ENCODE assay signal across 8 mouse cellular contexts in genomic region chr6:52639546-52640223, GRCm38 (mm10). TPM values are rescaled to one million over a fixed set of nuclear protein-coding genes. Genes with fewer than 3 reads are reported as not detected.
DNase-seq lines count a peak whose midpoint lies in the region; ATAC-seq and TF ChIP-seq lines count a peak whose summit lies in the region.

No protein-coding gene starts in this region.

- TF ChIP-seq CTCF in ES-Bruce4 (IDR thresholded peaks at IDR 0.05; ENCODE audit: low read depth, low read length) = no peak
- TF ChIP-seq CTCF in liver, postnatal 0 days (IDR thresholded peaks at IDR 0.05; ENCODE audit: low read depth) = peak; percentile 37; the same call in 1 of the 2 replicates
- TF ChIP-seq CTCF in small intestine, adult 2 months (IDR thresholded peaks at IDR 0.05; ENCODE audit: extremely low read depth, insufficient read length, insufficient replicate concordance, low read depth, low read length) = no peak

- peak overlapping the region; percentile 87 for H3K27ac ChIP-seq in heart, embryonic 12.5 days (ENCODE audit: poor library complexity, severe bottlenecking)
- peak overlapping the region; percentile 36 for H3K27ac ChIP-seq in ES-Bruce4 (ENCODE audit: insufficient read depth, low read length)
- peak overlapping the region; percentile 93 for H3K27ac ChIP-seq in embryonic facial prominence, embryonic 10.5 days (replicated peaks)
- peak overlapping the region; percentile 54 for H3K27ac ChIP-seq in hindbrain, embryonic 14.5 days
- peak overlapping the region; percentile 98 for H3K27ac ChIP-seq in liver, postnatal 0 days (ENCODE audit: low read depth)
- peak overlapping the region; percentile 45 for H3K27ac ChIP-seq in small intestine, adult 2 months (ENCODE audit: insufficient read depth, low read depth, low read length)

- no peak for TF ChIP-seq POLR2A in ES-Bruce4 (IDR thresholded peaks at IDR 0.05; ENCODE audit: insufficient read depth, low read length)
- no peak for TF ChIP-seq POLR2A in small intestine, adult 2 months (IDR thresholded peaks at IDR 0.05; ENCODE audit: low read depth, low read length)

- no peaks in the 10 kb centered on the region for H3K36me3 ChIP-seq in heart, embryonic 12.5 days
- H3K36me3 ChIP-seq in ES-Bruce4 (ENCODE audit: control insufficient read depth, insufficient read depth, low read length, poor library complexity, severe bottlenecking) = peaks cover 2% of the 10 kb centered on the region; the same call in 1 of the 2 replicates
- no peaks in the 10 kb centered on the region for H3K36me3 ChIP-seq in embryonic facial prominence, embryonic 10.5 days (replicated peaks)
- H3K36me3 ChIP-seq in hindbrain, embryonic 14.5 days (replicated peaks; ENCODE audit: control insufficient read depth, insufficient read depth) = no peaks in the 10 kb centered on the region
- no peaks in the 10 kb centered on the region; the same call in 1 of the 2 replicates for H3K36me3 ChIP-seq in liver, postnatal 0 days (replicated peaks; ENCODE audit: insufficient read depth, low read length)
- H3K36me3 ChIP-seq in small intestine, adult 2 months (ENCODE audit: control insufficient read depth, insufficient read depth, low read length) = no peaks in the 10 kb centered on the region

- TF ChIP-seq EP300 in ES-Bruce4 (IDR thresholded peaks at IDR 0.05; ENCODE audit: insufficient read depth, low read depth, low read length) = no peak
- TF ChIP-seq EP300 in liver, postnatal 0 days (IDR thresholded peaks at IDR 0.05; ENCODE audit: low read depth) = 0 out of 2 replicates have a peak, but pooled peaks have one; percentile 3

- 2% methylated on average over 28 of the region's 28 CpGs for WGBS in heart, embryonic 12.5 days
- WGBS in embryonic facial prominence, embryonic 10.5 days = 2% methylated on average over 28 of the region's 28 CpGs
- 2% methylated on average over 28 of the region's 28 CpGs for WGBS in hindbrain, embryonic 14.5 days
- WGBS in liver, postnatal 0 days (ENCODE audit: insufficient replicate concordance) = 3% methylated on average over 28 of the region's 28 CpGs
- WGBS in small intestine, adult 2 months = 1% methylated on average over 28 of the region's 28 CpGs

- H3K9ac ChIP-seq in heart, embryonic 12.5 days = peak overlapping the region; percentile 91
- peak overlapping the region; percentile 95 for H3K9ac ChIP-seq in ES-Bruce4 (ENCODE audit: low read depth, poor library complexity, severe bottlenecking)
- H3K9ac ChIP-seq in hindbrain, embryonic 14.5 days = peak overlapping the region; percentile 70
- peak overlapping the region; percentile 84 for H3K9ac ChIP-seq in liver, postnatal 0 days (replicated peaks)

- ATAC-seq in heart, embryonic 12.5 days (ENCODE audit: insufficient number of reproducible peaks, low FRiP score) = peak; percentile 36
- ATAC-seq in hindbrain, embryonic 14.5 days (ENCODE audit: low FRiP score) = peak; percentile 57
- ATAC-seq in liver, postnatal 0 days = peak; percentile 16

- no peaks in the 10 kb centered on the region for H3K27me3 ChIP-seq in heart, embryonic 12.5 days (replicated peaks)
- H3K27me3 ChIP-seq in ES-Bruce4 (ENCODE audit: control insufficient read depth, insufficient read depth, low read length, poor library complexity, severe bottlenecking) = no peaks in the 10 kb centered on the region
- H3K27me3 ChIP-seq in embryonic facial prominence, embryonic 10.5 days (replicated peaks; ENCODE audit: low read depth, poor library complexity, severe bottlenecking) = no peaks in the 10 kb centered on the region
- no peaks in the 10 kb centered on the region for H3K27me3 ChIP-seq in hindbrain, embryonic 14.5 days (ENCODE audit: control insufficient read depth, insufficient read depth, low read length)
- H3K27me3 ChIP-seq in liver, postnatal 0 days (ENCODE audit: insufficient read depth, low read length) = no peaks in the 10 kb centered on the region
- no peaks in the 10 kb centered on the region for H3K27me3 ChIP-seq in small intestine, adult 2 months (ENCODE audit: control insufficient read depth, insufficient read depth, low read length)

- peaks cover 7% of the 10 kb centered on the region; the same call in 1 of the 2 replicates for H3K4me1 ChIP-seq in heart, embryonic 12.5 days (replicated peaks)
- H3K4me1 ChIP-seq in ES-Bruce4 (ENCODE audit: control insufficient read depth, insufficient read depth, low read length) = peaks cover 4% of the 10 kb centered on the region
- peaks cover 19% of the 10 kb centered on the region for H3K4me1 ChIP-seq in embryonic facial prominence, embryonic 10.5 days
- H3K4me1 ChIP-seq in hindbrain, embryonic 14.5 days (replicated peaks; ENCODE audit: control insufficient read depth, insufficient read depth, low read length) = peaks cover 14% of the 10 kb centered on the region
- H3K4me1 ChIP-seq in liver, postnatal 0 days (ENCODE audit: insufficient read depth) = peaks cover 13% of the 10 kb centered on the region; the same call in 1 of the 2 replicates
- no peaks in the 10 kb centered on the region for H3K4me1 ChIP-seq in small intestine, adult 2 months (ENCODE audit: control insufficient read depth, insufficient read depth, insufficient read length, low read length)

- DNase-seq in heart, adult 11 months = no peak
- no peak for DNase-seq in embryonic facial prominence, embryonic 10.5 days (ENCODE audit: low spot score)
- DNase-seq in hindbrain, embryonic 14.5 days (ENCODE audit: low spot score) = peak; percentile 36
- DNase-seq in liver, postnatal 0 days = no peak
- no peak for DNase-seq in cerebellum, adult 11-12 months

- H3K9me3 ChIP-seq in heart, embryonic 12.5 days (replicated peaks) = no peaks in the 10 kb centered on the region
- no peaks in the 10 kb centered on the region for H3K9me3 ChIP-seq in ES-Bruce4 (replicated peaks; ENCODE audit: control insufficient read depth, insufficient read depth, low read length, poor library complexity, severe bottlenecking)
- H3K9me3 ChIP-seq in embryonic facial prominence, embryonic 10.5 days = no peaks in the 10 kb centered on the region
- no peaks in the 10 kb centered on the region for H3K9me3 ChIP-seq in hindbrain, embryonic 14.5 days (ENCODE audit: control insufficient read depth, low read length)
- H3K9me3 ChIP-seq in liver, postnatal 0 days (ENCODE audit: low read length) = no peaks in the 10 kb centered on the region

- H3K4me2 ChIP-seq in heart, embryonic 12.5 days = peak overlapping the region; percentile 73
- H3K4me2 ChIP-seq in hindbrain, embryonic 14.5 days (replicated peaks) = peak overlapping the region; percentile 77
- peak overlapping the region; percentile 90 for H3K4me2 ChIP-seq in liver, postnatal 0 days (ENCODE audit: low read depth, low read length)

- H3K4me3 ChIP-seq in heart, embryonic 12.5 days = peak overlapping the region; percentile 88
- H3K4me3 ChIP-seq in ES-Bruce4 (ENCODE audit: low read depth, low read length) = peak overlapping the region; percentile 97
- peak overlapping the region; percentile 89 for H3K4me3 ChIP-seq in embryonic facial prominence, embryonic 10.5 days
- H3K4me3 ChIP-seq in hindbrain, embryonic 14.5 days (replicated peaks; ENCODE audit: low read length) = peak overlapping the region; percentile 61
- H3K4me3 ChIP-seq in liver, postnatal 0 days (ENCODE audit: low read depth, low read length) = peak overlapping the region; percentile 72
- H3K4me3 ChIP-seq in small intestine, adult 2 months (ENCODE audit: low read depth, low read length) = peak overlapping the region; percentile 83

RNA-seq across cellular contexts. Expression of gene Hibadh, which starts 0.5 kb away (rescaled TPM):
- 126 and 129 TPM in 2 replicates for polyA plus RNA-seq in heart, embryonic 12.5 days (2016; fragmentation: Nextera tagmentation; extraction: Ambion mirVana)
- polyA plus RNA-seq in ES-Bruce4 (2011; ENCODE audit: insufficient read depth, insufficient read length, low read depth, missing spikeins) = 106 and 115 TPM in 2 replicates
- 80.1 and 81.6 TPM in 2 replicates for polyA plus RNA-seq in embryonic facial prominence, embryonic 10.5 days (2016; fragmentation: Nextera tagmentation; extraction: Ambion mirVana)
- polyA plus RNA-seq in hindbrain, embryonic 14.5 days (2014; fragmentation: Nextera tagmentation; extraction: Ambion mirVana) = 45.3 and 48.0 TPM in 2 replicates
- 110 and 117 TPM in 2 replicates for polyA plus RNA-seq in liver, postnatal 0 days (2015; fragmentation: Nextera tagmentation; extraction: Ambion mirVana)
- 6.3 and 9.9 TPM in 2 replicates for polyA plus RNA-seq in small intestine, adult 2 months (2012; rRNA removed)

Comparison
In these comparisons a context has a peak if more than half of its experiments do, and no peak if none do; other contexts are left out.
1. H3K27ac ChIP-seq: peak in every context shown above with its lines; median percentile 98 in liver, postnatal 0 days; 93 in embryonic facial prominence, embryonic 10.5 days; 87 in heart, embryonic 12.5 days; 54 in hindbrain, embryonic 14.5 days; 45 in small intestine, adult 2 months; 36 in ES-Bruce4.